Comparison of ENCODE assay signal across 21 mouse cellular contexts in the genomic region with DNA sequence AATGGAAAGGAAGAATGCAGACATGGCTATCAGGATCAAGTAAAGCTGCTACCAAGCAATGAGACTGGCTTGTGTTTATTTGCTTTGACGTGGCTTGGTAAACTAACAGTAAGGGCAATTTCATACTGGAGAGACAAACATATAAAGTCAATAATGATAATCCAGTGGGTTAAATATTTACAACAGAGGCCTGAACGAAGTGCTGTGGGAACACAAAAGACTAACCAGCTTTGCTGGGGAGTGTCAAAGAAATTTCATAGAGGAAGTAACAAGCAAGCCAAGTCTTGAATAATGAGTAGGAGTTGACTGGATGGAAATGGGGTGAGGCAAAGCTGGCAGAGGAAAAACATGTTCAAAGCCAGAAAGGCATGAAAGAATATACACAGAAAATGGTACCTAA.
DNase-seq lines count a peak whose midpoint lies in the region; ATAC-seq and TF ChIP-seq lines count a peak whose summit lies in the region.
"Had no signal": no experiment of that assay in that cellular context is flagged by ENCODE, and none has a peak within 500 bp of the region (broad histone marks: within the 10 kb centered on the region; RNA-seq: fewer than 3 reads in every experiment).

No protein-coding gene starts in this region.

- H3K9me3 ChIP-seq in kidney, embryonic 16.5 days (ENCODE audit: low read length) = no peaks in the 10 kb centered on the region
- H3K9me3 ChIP-seq in MEL (replicated peaks; ENCODE audit: insufficient read depth, low read length) = no peaks in the 10 kb centered on the region
- H3K9me3 ChIP-seq in intestine, embryonic 16.5 days (ENCODE audit: control insufficient read depth, low read length) = no peaks in the 10 kb centered on the region
- no peaks in the 10 kb centered on the region for H3K9me3 ChIP-seq in stomach, embryonic 16.5 days (replicated peaks; ENCODE audit: control insufficient read depth, low read length)
- H3K9me3 ChIP-seq: embryonic facial prominence, embryonic 13.5 days; forebrain, embryonic 15.5 days; heart, embryonic 10.5 days; hindbrain, embryonic 15.5 days had no signal

- H3K4me1 ChIP-seq in kidney, embryonic 16.5 days (ENCODE audit: insufficient read depth, low read length) = no peaks in the 10 kb centered on the region
- H3K4me1 ChIP-seq in MEL (ENCODE audit: control insufficient read depth in 1 of 2, insufficient read depth in 2 of 2, low read length in 2 of 2) = peaks cover 13 to 17% of the 10 kb centered on the region in 2 experiments
- no peaks in the 10 kb centered on the region for H3K4me1 ChIP-seq in intestine, embryonic 16.5 days (ENCODE audit: control insufficient read depth, insufficient read depth, low read length)
- no peaks in the 10 kb centered on the region for H3K4me1 ChIP-seq in stomach, embryonic 16.5 days (ENCODE audit: control insufficient read depth, insufficient read depth, low read length)
- H3K4me1 ChIP-seq: forebrain, embryonic 15.5 days; heart, embryonic 10.5 days; hindbrain, embryonic 15.5 days had no signal

- no peaks in the 10 kb centered on the region for H3K79me2 ChIP-seq in MEL (ENCODE audit: control insufficient read depth, insufficient read depth, low read length, poor library complexity)

- peaks cover 13% of the 10 kb centered on the region; the same call in 1 of the 2 replicates for H3K27me3 ChIP-seq in kidney, embryonic 16.5 days (ENCODE audit: insufficient read depth, low read length)
- no peaks in the 10 kb centered on the region for H3K27me3 ChIP-seq in MEL (ENCODE audit: control insufficient read depth in 1 of 2, insufficient read depth in 2 of 2, low read length in 2 of 2)
- H3K27me3 ChIP-seq in intestine, embryonic 16.5 days (replicated peaks; ENCODE audit: control insufficient read depth, insufficient read depth, low read length) = no peaks in the 10 kb centered on the region
- H3K27me3 ChIP-seq in stomach, embryonic 16.5 days (ENCODE audit: control insufficient read depth, insufficient read depth, low read length) = peaks cover 4% of the 10 kb centered on the region; the same call in 1 of the 2 replicates

- no peak for TF ChIP-seq RAD21 in MEL (IDR thresholded peaks at IDR 0.05; ENCODE audit: low read depth, low read length)

- no peak for ATAC-seq in kidney, embryonic 16.5 days (ENCODE audit: low FRiP score, low TSS enrichment)
- peak; percentile 31; the same call in 1 of the 2 replicates for ATAC-seq in intestine, embryonic 16.5 days
- peak; percentile 64; the same call in 1 of the 2 replicates for ATAC-seq in stomach, embryonic 16.5 days (ENCODE audit: insufficient read depth, low FRiP score)
- ATAC-seq: forebrain, embryonic 15.5 days; lung, postnatal 0 days had no signal

- no peak for TF ChIP-seq CTCF in MEL (IDR thresholded peaks at IDR 0.05 in 2 of 3, conservative IDR thresholded peaks at IDR 0.05 in 1 of 3; ENCODE audit: control insufficient read depth in 1 of 3, insufficient read depth in 1 of 3, low read depth in 2 of 3, low read length in 3 of 3, poor library complexity in 1 of 3, severe bottlenecking in 1 of 3)

- TF ChIP-seq EP300 in MEL (IDR thresholded peaks at IDR 0.05; ENCODE audit: low read depth in 1 of 2, low read length in 2 of 2) = no peak

- peak; percentile 16 for DNase-seq in kidney, adult 9 months
- DNase-seq in MEL (ENCODE audit: low read depth, low spot score) = peak; percentile 20
- DNase-seq in right cerebral cortex, postnatal 25 days = no peak
- DNase-seq in heart, adult 18-20 months = no peak
- DNase-seq: adrenal gland, postnatal 10 days; cerebellum, adult 2 months; cerebellum, postnatal 25 days; heart, postnatal 4 days; kidney, postnatal 10 days; right cerebral cortex, postnatal 14 days had no signal

- H3K9ac ChIP-seq in kidney, embryonic 16.5 days (replicated peaks; ENCODE audit: low read length) = no peak overlapping the region
- H3K9ac ChIP-seq in MEL (ENCODE audit: control insufficient read depth, low read depth, low read length, poor library complexity, severe bottlenecking) = no peak overlapping the region
- no peak overlapping the region for H3K9ac ChIP-seq in intestine, embryonic 16.5 days (ENCODE audit: low read depth, low read length)
- no peak overlapping the region for H3K9ac ChIP-seq in stomach, embryonic 16.5 days (ENCODE audit: low read length)
- H3K9ac ChIP-seq: embryonic facial prominence, embryonic 13.5 days; forebrain, embryonic 15.5 days; hindbrain, embryonic 15.5 days; liver, embryonic 14.5 days had no signal

- no peak for TF ChIP-seq POLR2A in MEL (IDR thresholded peaks at IDR 0.05; ENCODE audit: control insufficient read depth in 1 of 2, insufficient read depth in 1 of 2, low read depth in 1 of 2, low read length in 2 of 2, poor library complexity in 1 of 2)

- 69% methylated on average over 2 of the region's 2 CpGs for WGBS in kidney, embryonic 16.5 days
- 57% methylated on average over 2 of the region's 2 CpGs for WGBS in intestine, embryonic 16.5 days
- WGBS in stomach, embryonic 16.5 days = 43% methylated on average over 2 of the region's 2 CpGs

- H3K4me2 ChIP-seq in kidney, embryonic 16.5 days (replicated peaks; ENCODE audit: low read depth, low read length) = no peak overlapping the region
- no peak overlapping the region for H3K4me2 ChIP-seq in intestine, embryonic 16.5 days (ENCODE audit: low read depth, low read length)
- H3K4me2 ChIP-seq in stomach, embryonic 16.5 days (ENCODE audit: low read depth, low read length) = no peak overlapping the region
- H3K4me2 ChIP-seq: embryonic facial prominence, embryonic 13.5 days; forebrain, embryonic 15.5 days; hindbrain, embryonic 15.5 days; midbrain, embryonic 11.5 days had no signal

- H3K36me3 ChIP-seq in kidney, embryonic 16.5 days (ENCODE audit: insufficient read depth, low read length) = no peaks in the 10 kb centered on the region
- peaks cover 0 to 37% of the 10 kb centered on the region in 2 experiments; a peak in 3 of 4 replicates for H3K36me3 ChIP-seq in MEL (ENCODE audit: control insufficient read depth in 1 of 2, insufficient read depth in 2 of 2, low read length in 2 of 2)
- H3K36me3 ChIP-seq in intestine, embryonic 16.5 days (ENCODE audit: control insufficient read depth, insufficient read depth, low read length) = no peaks in the 10 kb centered on the region
- no peaks in the 10 kb centered on the region for H3K36me3 ChIP-seq in stomach, embryonic 16.5 days (ENCODE audit: control insufficient read depth, insufficient read depth, low read length)
- H3K36me3 ChIP-seq: embryonic facial prominence, embryonic 13.5 days; forebrain, embryonic 15.5 days; heart, embryonic 10.5 days; hindbrain, embryonic 15.5 days had no signal

- no peak overlapping the region for H3K4me3 ChIP-seq in kidney, embryonic 16.5 days (ENCODE audit: low read length)
- no peak overlapping the region for H3K4me3 ChIP-seq in MEL (ENCODE audit: control insufficient read depth in 1 of 2, insufficient read depth in 1 of 2, low read depth in 2 of 2, low read length in 2 of 2)
- H3K4me3 ChIP-seq in intestine, embryonic 16.5 days (ENCODE audit: low read length) = no peak overlapping the region
- H3K4me3 ChIP-seq in stomach, embryonic 16.5 days (replicated peaks; ENCODE audit: low read length) = no peak overlapping the region
- H3K4me3 ChIP-seq: embryonic facial prominence, embryonic 13.5 days; forebrain, embryonic 15.5 days; heart, embryonic 10.5 days; hindbrain, embryonic 15.5 days; layer of hippocampus, adult 2 months had no signal

- no peak overlapping the region for H3K27ac ChIP-seq in kidney, embryonic 16.5 days (ENCODE audit: low read length)
- H3K27ac ChIP-seq in MEL (ENCODE audit: control insufficient read depth, low read depth, low read length) = no peak overlapping the region
- H3K27ac ChIP-seq in intestine, embryonic 16.5 days (ENCODE audit: low read length) = no peak overlapping the region
- H3K27ac ChIP-seq in stomach, embryonic 16.5 days (ENCODE audit: low read length) = peak overlapping the region; percentile 42; the same call in 1 of the 2 replicates
- H3K27ac ChIP-seq: embryonic facial prominence, embryonic 13.5 days; forebrain, embryonic 15.5 days; heart, embryonic 10.5 days; hindbrain, embryonic 15.5 days; layer of hippocampus, adult 2 months; liver, embryonic 14.5 days had no signal

TF ChIP-seq in MEL, 35 proteins besides CTCF, POLR2A, EP300 and RAD21:
- TF ChIP-seq ZNF384 (IDR thresholded peaks at IDR 0.05; ENCODE audit: low read depth, low read length) (no peak), POLR2AphosphoS5 (IDR thresholded peaks at IDR 0.05; ENCODE audit: borderline replicate concordance, low read depth, low read length) (no peak), JUND (IDR thresholded peaks at IDR 0.05; ENCODE audit: low read depth, low read length) (no peak), ELF1 (IDR thresholded peaks at IDR 0.05; ENCODE audit: low read depth, low read length) (no peak), CHD2 (IDR thresholded peaks at IDR 0.05; ENCODE audit: low read length) (no peak), MAZ (IDR thresholded peaks at IDR 0.05; ENCODE audit: low read depth, low read length) (no peak), TCF12 (IDR thresholded peaks at IDR 0.05; ENCODE audit: low read depth, low read length) (no peak), SIN3A (IDR thresholded peaks at IDR 0.05; ENCODE audit: low read length) (no peak), GATA1 (IDR thresholded peaks at IDR 0.05; ENCODE audit: low read depth, low read length) (no peak), ETS1 (IDR thresholded peaks at IDR 0.05; ENCODE audit: low read depth, low read length) (no peak), USF1 (IDR thresholded peaks at IDR 0.05; ENCODE audit: low read depth, low read length) (no peak)

Comparison
In these comparisons a context has a peak if more than half of its experiments do, and no peak if none do; other contexts are left out.
1. DNase-seq: peak in kidney, adult 9 months (single experiment) and MEL (single experiment); none in right cerebral cortex, postnatal 25 days (single experiment) and heart, adult 18-20 months (0 of 2).